Mouse (Mus musculus): ENCODE data around the gene Emilin2. TPM values are rescaled to one million over a fixed set of nuclear protein-coding genes. Genes with fewer than 3 reads are reported as not detected.

The Emilin2 gene
- polyA plus RNA-seq, 1 experiment = 2.6 TPM

DNA sequence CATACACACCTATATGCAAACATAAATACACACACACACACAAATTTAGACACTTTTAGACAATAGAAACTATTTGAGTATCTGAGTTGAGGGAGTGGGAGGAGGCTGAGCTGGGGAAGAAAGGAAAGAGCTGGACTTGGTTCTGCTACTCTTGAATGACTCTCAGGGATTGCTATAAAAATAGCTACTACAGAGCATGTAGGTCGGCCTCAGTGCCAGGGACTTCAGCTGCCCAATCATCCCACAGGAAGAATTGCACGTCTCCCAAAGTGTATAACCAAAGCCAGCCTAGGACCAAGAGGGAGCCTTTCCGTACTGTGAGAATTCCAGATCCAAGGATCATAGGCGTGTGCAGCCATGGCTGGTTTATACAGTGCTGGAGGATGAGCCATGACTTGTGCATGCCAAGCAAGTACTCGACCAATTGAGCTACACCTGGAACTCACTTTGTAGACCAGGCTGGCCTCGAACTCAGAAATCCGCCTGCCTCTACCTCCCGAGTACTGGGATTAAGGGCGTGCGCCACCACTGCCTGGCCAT, 4.5 kb downstream of the Emilin2 start:
- no peaks in the 10 kb centered on the region for H3K36me3 ChIP-seq (ENCODE audit: control insufficient read depth, insufficient read depth, low read length, poor library complexity, severe bottlenecking)
- no peak overlapping the region for H3K27ac ChIP-seq (ENCODE audit: insufficient read depth, low read length)
- H3K4me1 ChIP-seq (ENCODE audit: control insufficient read depth, insufficient read depth, low read length) = no peaks in the 10 kb centered on the region
- no peak overlapping the region for H3K4me3 ChIP-seq (ENCODE audit: low read depth, low read length)
- H3K9me3 ChIP-seq (replicated peaks; ENCODE audit: control insufficient read depth, insufficient read depth, low read length, poor library complexity, severe bottlenecking) = no peaks in the 10 kb centered on the region
- no peak overlapping the region for H3K9ac ChIP-seq (ENCODE audit: low read depth, poor library complexity, severe bottlenecking)
- TF ChIP-seq POLR2A (IDR thresholded peaks at IDR 0.05; ENCODE audit: insufficient read depth, low read length) (no peak), CTCF (IDR thresholded peaks at IDR 0.05; ENCODE audit: low read depth, low read length) (no peak), EP300 (IDR thresholded peaks at IDR 0.05; ENCODE audit: insufficient read depth, low read depth, low read length) (no peak)
- peaks cover 14% of the 10 kb centered on the region for H3K27me3 ChIP-seq (ENCODE audit: control insufficient read depth, insufficient read depth, low read length, poor library complexity, severe bottlenecking)

- H3K9ac ChIP-seq (ENCODE audit: low read depth, poor library complexity, severe bottlenecking) = no peak overlapping the region
- peaks cover 14% of the 10 kb centered on the region for H3K27me3 ChIP-seq (ENCODE audit: control insufficient read depth, insufficient read depth, low read length, poor library complexity, severe bottlenecking)
- TF ChIP-seq POLR2A (IDR thresholded peaks at IDR 0.05; ENCODE audit: insufficient read depth, low read length) = no peak
- TF ChIP-seq EP300 (IDR thresholded peaks at IDR 0.05; ENCODE audit: insufficient read depth, low read depth, low read length) = no peak
- no peak for TF ChIP-seq CTCF (IDR thresholded peaks at IDR 0.05; ENCODE audit: low read depth, low read length)
- no peaks in the 10 kb centered on the region for H3K4me1 ChIP-seq (ENCODE audit: control insufficient read depth, insufficient read depth, low read length)
- no peak overlapping the region for H3K4me3 ChIP-seq (ENCODE audit: low read depth, low read length)
- H3K36me3 ChIP-seq (ENCODE audit: control insufficient read depth, insufficient read depth, low read length, poor library complexity, severe bottlenecking) = no peaks in the 10 kb centered on the region
- no peaks in the 10 kb centered on the region for H3K9me3 ChIP-seq (replicated peaks; ENCODE audit: control insufficient read depth, insufficient read depth, low read length, poor library complexity, severe bottlenecking)
- H3K27ac ChIP-seq (ENCODE audit: insufficient read depth, low read length) = no peak overlapping the region
Measured at GRCm38 (mm10) chr17:71306716-71307115, 5.1 kb downstream of the Emilin2 start.

GRCm38 (mm10) chr17:71306091-71306490, 5.7 kb downstream of the Emilin2 start:
- H3K4me3 ChIP-seq (ENCODE audit: low read depth, low read length) = no peak overlapping the region
- H3K27me3 ChIP-seq (ENCODE audit: control insufficient read depth, insufficient read depth, low read length, poor library complexity, severe bottlenecking) = peaks cover 13% of the 10 kb centered on the region
- H3K4me1 ChIP-seq (ENCODE audit: control insufficient read depth, insufficient read depth, low read length) = no peaks in the 10 kb centered on the region
- no peak overlapping the region for H3K9ac ChIP-seq (ENCODE audit: low read depth, poor library complexity, severe bottlenecking)
- TF ChIP-seq CTCF (IDR thresholded peaks at IDR 0.05; ENCODE audit: low read depth, low read length) (no peak), EP300 (IDR thresholded peaks at IDR 0.05; ENCODE audit: insufficient read depth, low read depth, low read length) (no peak), POLR2A (IDR thresholded peaks at IDR 0.05; ENCODE audit: insufficient read depth, low read length) (no peak)
- H3K36me3 ChIP-seq (ENCODE audit: control insufficient read depth, insufficient read depth, low read length, poor library complexity, severe bottlenecking) = no peaks in the 10 kb centered on the region
- no peak overlapping the region for H3K27ac ChIP-seq (ENCODE audit: insufficient read depth, low read length)
- H3K9me3 ChIP-seq (replicated peaks; ENCODE audit: control insufficient read depth, insufficient read depth, low read length, poor library complexity, severe bottlenecking) = no peaks in the 10 kb centered on the region

GRCm38 (mm10) chr17:71303444-71303843, 8.3 kb downstream of the Emilin2 start:
- Histone ChIP-seq H3K4me3 (ENCODE audit: low read depth, low read length) (no peak overlapping the region), H3K9me3 (replicated peaks; ENCODE audit: control insufficient read depth, insufficient read depth, low read length, poor library complexity, severe bottlenecking) (no peaks in the 10 kb centered on the region), H3K9ac (ENCODE audit: low read depth, poor library complexity, severe bottlenecking) (no peak overlapping the region), H3K36me3 (ENCODE audit: control insufficient read depth, insufficient read depth, low read length, poor library complexity, severe bottlenecking) (no peaks in the 10 kb centered on the region), H3K27me3 (ENCODE audit: control insufficient read depth, insufficient read depth, low read length, poor library complexity, severe bottlenecking) (no peaks in the 10 kb centered on the region), H3K4me1 (ENCODE audit: control insufficient read depth, insufficient read depth, low read length) (no peaks in the 10 kb centered on the region), H3K27ac (ENCODE audit: insufficient read depth, low read length) (no peak overlapping the region)
- TF ChIP-seq CTCF (IDR thresholded peaks at IDR 0.05; ENCODE audit: low read depth, low read length) (no peak), EP300 (IDR thresholded peaks at IDR 0.05; ENCODE audit: insufficient read depth, low read depth, low read length) (no peak), POLR2A (IDR thresholded peaks at IDR 0.05; ENCODE audit: insufficient read depth, low read length) (no peak)

- Histone ChIP-seq H3K9ac (ENCODE audit: low read depth, poor library complexity, severe bottlenecking) (no peak overlapping the region), H3K4me1 (ENCODE audit: control insufficient read depth, insufficient read depth, low read length) (no peaks in the 10 kb centered on the region), H3K4me3 (ENCODE audit: low read depth, low read length) (no peak overlapping the region), H3K27ac (ENCODE audit: insufficient read depth, low read length) (no peak overlapping the region), H3K9me3 (replicated peaks; ENCODE audit: control insufficient read depth, insufficient read depth, low read length, poor library complexity, severe bottlenecking) (no peaks in the 10 kb centered on the region), H3K27me3 (ENCODE audit: control insufficient read depth, insufficient read depth, low read length, poor library complexity, severe bottlenecking) (no peaks in the 10 kb centered on the region), H3K36me3 (ENCODE audit: control insufficient read depth, insufficient read depth, low read length, poor library complexity, severe bottlenecking) (no peaks in the 10 kb centered on the region)
- TF ChIP-seq POLR2A (IDR thresholded peaks at IDR 0.05; ENCODE audit: insufficient read depth, low read length) (no peak), EP300 (IDR thresholded peaks at IDR 0.05; ENCODE audit: insufficient read depth, low read depth, low read length) (no peak), CTCF (IDR thresholded peaks at IDR 0.05; ENCODE audit: low read depth, low read length) (no peak)
Measured at GRCm38 (mm10) chr17:71301413-71301812, 10.4 kb downstream of the Emilin2 start.

GRCm38 (mm10) chr17:71300338-71300737, 11.4 kb downstream of the Emilin2 start:
- Histone ChIP-seq H3K4me1 (ENCODE audit: control insufficient read depth, insufficient read depth, low read length) (no peaks in the 10 kb centered on the region), H3K27ac (ENCODE audit: insufficient read depth, low read length) (no peak overlapping the region), H3K36me3 (ENCODE audit: control insufficient read depth, insufficient read depth, low read length, poor library complexity, severe bottlenecking) (no peaks in the 10 kb centered on the region), H3K4me3 (ENCODE audit: low read depth, low read length) (no peak overlapping the region), H3K9me3 (replicated peaks; ENCODE audit: control insufficient read depth, insufficient read depth, low read length, poor library complexity, severe bottlenecking) (no peaks in the 10 kb centered on the region), H3K27me3 (ENCODE audit: control insufficient read depth, insufficient read depth, low read length, poor library complexity, severe bottlenecking) (no peaks in the 10 kb centered on the region), H3K9ac (ENCODE audit: low read depth, poor library complexity, severe bottlenecking) (no peak overlapping the region)
- TF ChIP-seq CTCF (IDR thresholded peaks at IDR 0.05; ENCODE audit: low read depth, low read length) = no peak
- no peak for TF ChIP-seq POLR2A (IDR thresholded peaks at IDR 0.05; ENCODE audit: insufficient read depth, low read length)
- no peak for TF ChIP-seq EP300 (IDR thresholded peaks at IDR 0.05; ENCODE audit: insufficient read depth, low read depth, low read length)
